Mouse (Mus musculus) MEL (cell line): ENCODE measurements at regions not wholly inside any gene's neighbourhood (a gene's known extent, or its start where the extent isn't known, plus 50 kb on each side); places are given as distances from the start of the nearest gene placed in this dataset.

ENCODE experiments used
- DNase-seq: peaks from one replicate; pipeline ENCODE4 v3.0.0; 2011; ENCODE audit warnings: low read depth, low spot score
- H3K27ac ChIP-seq: 2 replicates; pipeline ENCODE4 v1.5.1; 2012; ENCODE audit warnings: low read depth, mild to moderate bottlenecking, control low read depth, low read length, moderate library complexity; ENCODE audit not compliant: control insufficient read depth
- H3K27me3 ChIP-seq, 2 experiments: fragments of 150-350 bp in 1 of 2; sonication (generic) in 1 of 2; 2 replicates each; pipeline ENCODE4 v1.6.1; 2012; ENCODE audit warnings: low read length in 2 of 2, mild to moderate bottlenecking in 2 of 2, improper control_type of control experiment in 1 of 2, moderate library complexity in 1 of 2; ENCODE audit not compliant: insufficient read depth in 2 of 2, control insufficient read depth in 1 of 2
- H3K36me3 ChIP-seq, 2 experiments: 2 replicates each; pipeline ENCODE4 v1.6.1; 2012 to 2014; ENCODE audit warnings: low read length in 2 of 2, improper control_type of control experiment in 1 of 2, inconsistent platforms in 1 of 2, mild to moderate bottlenecking in 1 of 2; ENCODE audit not compliant: insufficient read depth in 2 of 2, control insufficient read depth in 1 of 2
- H3K4me1 ChIP-seq, 2 experiments: fragments of 150-350 bp in 1 of 2; sonication (generic) in 1 of 2; 2 replicates each; pipeline ENCODE4 v1.6.1; 2012; ENCODE audit warnings: low read length in 2 of 2, improper control_type of control experiment in 1 of 2, mild to moderate bottlenecking in 1 of 2; ENCODE audit not compliant: insufficient read depth in 2 of 2, control insufficient read depth in 1 of 2
- H3K4me3 ChIP-seq, 2 experiments: fragments of 150-350 bp in 1 of 2; sonication (generic) in 1 of 2; 2 replicates each; pipeline ENCODE4 v1.5.1; 2012; ENCODE audit warnings: low read depth in 2 of 2, low read length in 2 of 2, mild to moderate bottlenecking in 2 of 2, moderate library complexity in 2 of 2, control low read depth in 1 of 2, improper control_type of control experiment in 1 of 2; ENCODE audit not compliant: control insufficient read depth in 1 of 2, insufficient read depth in 1 of 2
- H3K79me2 ChIP-seq: 2 replicates; pipeline ENCODE4 v1.6.1; 2012; ENCODE audit warnings: mild to moderate bottlenecking, low read length, moderate library complexity; ENCODE audit not compliant: control insufficient read depth, poor library complexity, insufficient read depth
- H3K9ac ChIP-seq: 2 replicates; pipeline ENCODE4 v1.6.1; 2012; ENCODE audit warnings: low read depth, mild to moderate bottlenecking, control low read depth, low read length, moderate library complexity; ENCODE audit not compliant: control insufficient read depth, poor library complexity, severe bottlenecking
- H3K9me3 ChIP-seq: fragments of 150-350 bp; sonication (generic); replicated peaks from 2 replicates; pipeline ENCODE4 v1.6.1; 2012; ENCODE audit warnings: mild to moderate bottlenecking, low read length, improper control_type of control experiment, moderate library complexity; ENCODE audit not compliant: insufficient read depth
- CTCF ChIP-seq, 3 experiments: IDR thresholded peaks in 2 of 3; conservative IDR thresholded peaks in 1 of 3; 2 replicates each; pipeline ENCODE4 v1.5.1; 2011 to 2012; ENCODE audit warnings: low read length in 3 of 3, low read depth in 2 of 3, mild to moderate bottlenecking in 2 of 3, improper control_type of control experiment in 1 of 3, inconsistent platforms in 1 of 3, mixed read lengths in 1 of 3, moderate library complexity in 1 of 3; ENCODE audit not compliant: control insufficient read depth in 1 of 3, insufficient read depth in 1 of 3, poor library complexity in 1 of 3, severe bottlenecking in 1 of 3
- ELF1 ChIP-seq: IDR thresholded peaks from 2 replicates; pipeline ENCODE4 v1.6.1; 2014; ENCODE audit warnings: low read depth, mild to moderate bottlenecking, inconsistent platforms, low read length, improper control_type of control experiment, moderate library complexity
- EP300 ChIP-seq, 2 experiments: IDR thresholded peaks; 2 replicates each; pipeline ENCODE4 v1.6.1; 2011; ENCODE audit warnings: improper control_type of control experiment in 2 of 2, low read length in 2 of 2, low read depth in 1 of 2, mild to moderate bottlenecking in 1 of 2
- GABPA ChIP-seq: IDR thresholded peaks from 2 replicates; pipeline ENCODE4 v1.6.1; 2012; ENCODE audit warnings: low read depth, mild to moderate bottlenecking, inconsistent platforms, low read length, improper control_type of control experiment, moderate library complexity
- GATA1 ChIP-seq: IDR thresholded peaks from 2 replicates; pipeline ENCODE4 v1.6.1; 2011; ENCODE audit warnings: low read depth, low read length, improper control_type of control experiment
- HCFC1 ChIP-seq: IDR thresholded peaks from 2 replicates; pipeline ENCODE4 v1.6.1; 2012; ENCODE audit warnings: low read depth, mild to moderate bottlenecking, inconsistent platforms, low read length, improper control_type of control experiment, moderate library complexity
- MAX ChIP-seq: IDR thresholded peaks from 2 replicates; pipeline ENCODE4 v1.6.1; 2011; ENCODE audit warnings: low read length, improper control_type of control experiment
- MEF2A ChIP-seq: IDR thresholded peaks from 2 replicates; pipeline ENCODE4 v1.6.1; 2014; ENCODE audit warnings: low read depth, mild to moderate bottlenecking, inconsistent platforms, low read length, improper control_type of control experiment; ENCODE audit not compliant: poor library complexity, insufficient replicate concordance, severe bottlenecking; ENCODE audit errors: extremely low read depth
- MXI1 ChIP-seq: IDR thresholded peaks from 2 replicates; pipeline ENCODE4 v1.6.1; 2011; ENCODE audit warnings: mild to moderate bottlenecking, low read depth, low read length, improper control_type of control experiment
- MYB ChIP-seq: IDR thresholded peaks from 2 replicates; pipeline ENCODE4 v1.6.1; 2011; ENCODE audit warnings: mild to moderate bottlenecking, low read depth, low read length, improper control_type of control experiment
- NELFE ChIP-seq: IDR thresholded peaks from 2 replicates; pipeline ENCODE4 v1.6.1; 2011; ENCODE audit warnings: low read depth, low read length, improper control_type of control experiment
- NRF1 ChIP-seq: IDR thresholded peaks from 2 replicates; pipeline ENCODE4 v1.6.1; 2014; ENCODE audit warnings: low read depth, mild to moderate bottlenecking, inconsistent platforms, low read length, improper control_type of control experiment, moderate library complexity; ENCODE audit not compliant: poor library complexity, insufficient read depth, severe bottlenecking
- POLR2A ChIP-seq, 2 experiments: IDR thresholded peaks; 2 replicates each; pipeline ENCODE4 v1.6.1; 2011 to 2012; ENCODE audit warnings: low read length in 2 of 2, mild to moderate bottlenecking in 2 of 2, control low read depth in 1 of 2, improper control_type of control experiment in 1 of 2, low read depth in 1 of 2, moderate library complexity in 1 of 2; ENCODE audit not compliant: control insufficient read depth in 1 of 2, insufficient read depth in 1 of 2, poor library complexity in 1 of 2
- RAD21 ChIP-seq: IDR thresholded peaks from 2 replicates; pipeline ENCODE4 v1.6.1; 2011; ENCODE audit warnings: mild to moderate bottlenecking, low read depth, low read length, improper control_type of control experiment
- SIN3A ChIP-seq: IDR thresholded peaks from 2 replicates; pipeline ENCODE4 v1.6.1; 2012; ENCODE audit warnings: low read length, improper control_type of control experiment, inconsistent platforms
- USF1 ChIP-seq: IDR thresholded peaks from 2 replicates; pipeline ENCODE4 v1.6.1; 2014; ENCODE audit warnings: low read depth, mild to moderate bottlenecking, inconsistent platforms, low read length, improper control_type of control experiment, moderate library complexity
- ZKSCAN1 ChIP-seq: IDR thresholded peaks from 2 replicates; pipeline ENCODE4 v1.6.1; 2012; ENCODE audit warnings: low read depth, mild to moderate bottlenecking, inconsistent platforms, low read length, improper control_type of control experiment, moderate library complexity

DNA sequence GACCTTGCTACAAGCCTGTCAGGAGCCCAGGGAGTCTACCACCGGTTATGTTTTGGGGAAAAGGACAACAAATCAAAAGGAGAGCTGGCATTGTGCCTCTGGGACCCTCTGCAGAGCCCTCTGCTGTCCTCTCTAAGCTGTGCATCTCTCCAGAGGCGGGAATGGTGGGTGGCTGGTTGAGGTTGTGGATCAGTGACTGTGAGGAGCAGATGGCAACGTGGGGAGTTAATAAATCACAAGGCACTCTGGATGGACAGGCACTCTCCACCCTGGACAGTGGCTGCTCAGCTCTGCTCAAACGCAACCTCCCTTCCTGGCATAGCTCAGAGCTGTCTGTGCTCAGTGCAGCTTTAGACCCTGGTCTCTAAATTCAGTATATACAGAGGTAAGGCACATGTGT is 125.0 kb downstream of the Tsen15 start:
- Histone ChIP-seq H3K36me3 (no peaks in the 10 kb centered on the region), H3K27ac (no peak overlapping the region), H3K27me3 (no peaks in the 10 kb centered on the region; a peak in 2 of 4 replicates), H3K4me3 (no peak overlapping the region), H3K4me1 (no peaks in the 10 kb centered on the region), H3K79me2 (no peaks in the 10 kb centered on the region), H3K9me3 (no peaks in the 10 kb centered on the region)
- no peak for DNase-seq
- TF ChIP-seq MYB (no peak), MEF2A (no peak), ZKSCAN1 (no peak), MXI1 (no peak), NRF1 (no peak)
- TF ChIP-seq, all 39 proteins: peak for 0
- no peak overlapping the region for H3K9ac ChIP-seq

DNA sequence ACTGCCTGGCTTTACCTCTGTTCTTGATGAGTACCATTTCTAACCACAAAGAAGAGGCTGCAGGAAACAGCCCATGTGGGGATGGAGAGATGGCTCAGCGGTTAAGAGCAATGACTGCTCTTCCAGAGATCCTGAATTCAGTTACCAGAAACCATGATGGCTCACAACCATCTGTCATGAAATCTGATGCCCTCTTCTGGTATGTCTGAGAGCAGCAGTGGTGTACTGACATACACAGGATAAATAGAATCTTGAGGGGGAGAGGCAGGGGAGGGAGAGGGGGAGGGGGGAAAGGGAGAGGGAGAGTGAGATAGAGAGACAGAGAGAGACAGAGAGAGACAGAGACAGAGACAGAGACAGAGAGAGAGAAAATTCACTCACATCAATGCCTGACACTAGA is 125.5 kb downstream of the Tsen15 start:
- Histone ChIP-seq H3K27ac (no peak overlapping the region), H3K4me3 (no peak overlapping the region), H3K36me3 (no peaks in the 10 kb centered on the region), H3K9me3 (no peaks in the 10 kb centered on the region), H3K27me3 (no peaks in the 10 kb centered on the region; a peak in 2 of 4 replicates), H3K79me2 (no peaks in the 10 kb centered on the region), H3K9ac (no peak overlapping the region), H3K4me1 (no peaks in the 10 kb centered on the region)
- DNase-seq = no peak
- TF ChIP-seq SIN3A (no peak), CTCF (IDR thresholded peaks at IDR 0.05 in 2 of 3, conservative IDR thresholded peaks at IDR 0.05 in 1 of 3; ENCODE audit: control insufficient read depth in 1 of 3, insufficient read depth in 1 of 3, low read depth in 2 of 3, low read length in 3 of 3, poor library complexity in 1 of 3, severe bottlenecking in 1 of 3) (peak in 1 of 3 experiments; percentile 5; a peak in 2 of 6 replicates), EP300 (IDR thresholded peaks at IDR 0.05; ENCODE audit: low read depth in 1 of 2, low read length in 2 of 2) (no peak), POLR2A (IDR thresholded peaks at IDR 0.05; ENCODE audit: control insufficient read depth in 1 of 2, insufficient read depth in 1 of 2, low read depth in 1 of 2, low read length in 2 of 2, poor library complexity in 1 of 2) (no peak), MAX (no peak), GATA1 (no peak), GABPA (no peak), ELF1 (no peak), NELFE (no peak), HCFC1 (no peak), RAD21 (peak; percentile 2), USF1 (no peak)
